In the genomic region with DNA sequence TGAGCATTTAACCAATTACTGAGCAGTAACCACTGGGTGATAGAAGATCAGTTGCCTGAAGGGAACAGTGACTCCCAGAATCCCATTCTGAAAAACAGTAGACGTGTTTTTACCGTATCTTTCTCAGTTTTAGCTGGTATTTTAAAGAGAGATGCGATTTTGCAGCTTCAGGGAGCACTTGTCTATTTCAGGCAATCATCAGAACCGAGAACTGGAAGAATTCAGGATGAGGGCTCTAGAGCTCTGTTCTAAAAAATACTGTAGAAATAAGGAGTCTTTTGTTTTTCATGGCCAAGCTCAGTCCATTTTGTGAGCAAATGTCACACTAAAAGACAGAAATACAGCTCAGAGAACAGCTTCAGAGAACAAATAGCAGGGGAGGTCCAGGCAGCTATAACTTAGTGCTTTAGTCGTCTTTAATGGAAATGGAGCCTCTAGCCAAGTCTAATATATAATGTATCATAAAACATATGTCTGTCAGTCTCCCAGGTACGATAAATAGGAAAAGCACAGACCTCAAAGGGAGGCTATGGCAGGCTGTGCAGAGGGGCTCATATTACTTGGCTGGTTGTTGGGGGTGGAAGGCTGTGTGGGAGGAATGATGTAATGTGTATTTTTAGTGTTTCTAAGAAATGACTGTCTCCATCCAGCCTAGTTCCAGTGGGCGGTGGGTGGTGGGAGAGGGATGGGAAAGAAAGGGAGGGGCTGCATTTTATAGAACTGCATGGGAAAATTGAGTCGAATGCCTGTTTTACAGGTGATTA, we compare ENCODE assay signal across 12 mouse cellular contexts. TPM values are rescaled to one million over a fixed set of nuclear protein-coding genes. Genes with fewer than 3 reads are reported as not detected.
DNase-seq lines count a peak whose midpoint lies in the region; ATAC-seq lines count a peak whose summit lies in the region.
"Had no signal": no experiment of that assay in that cellular context is flagged by ENCODE, and none has a peak within 500 bp of the region (broad histone marks: within the 10 kb centered on the region; RNA-seq: fewer than 3 reads in every experiment).

No protein-coding gene starts in this region.

- H3K4me1 ChIP-seq in embryonic facial prominence, embryonic 11.5 days (ENCODE audit: control insufficient read depth, insufficient read depth, low read length): no peaks in the 10 kb centered on the region
- no peaks in the 10 kb centered on the region for H3K4me1 ChIP-seq in neural tube, embryonic 15.5 days
- H3K4me1 ChIP-seq in forebrain, embryonic 14.5 days (ENCODE audit: control insufficient read depth, insufficient read depth, low read length): no peaks in the 10 kb centered on the region
- H3K4me1 ChIP-seq: forebrain, embryonic 10.5 days; lung, embryonic 15.5 days had no signal

- H3K9ac ChIP-seq in embryonic facial prominence, embryonic 11.5 days (replicated peaks; ENCODE audit: low read length): no peak overlapping the region
- H3K9ac ChIP-seq in neural tube, embryonic 15.5 days (replicated peaks): no peak overlapping the region
- H3K9ac ChIP-seq in forebrain, embryonic 14.5 days (ENCODE audit: low read length): no peak overlapping the region
- H3K9ac ChIP-seq: lung, embryonic 15.5 days had no signal

- 55% methylated on average over 8 of the region's 8 CpGs for WGBS in embryonic facial prominence, embryonic 11.5 days
- WGBS in neural tube, embryonic 15.5 days: 62% methylated on average over 8 of the region's 8 CpGs
- WGBS in forebrain, embryonic 14.5 days: 71% methylated on average over 8 of the region's 8 CpGs

- ATAC-seq in embryonic facial prominence, embryonic 11.5 days (replicated peaks; ENCODE audit: insufficient number of reproducible peaks, low FRiP score, low TSS enrichment, low read depth): no peak; the same call in 1 of the 2 replicates
- peak; percentile 76; the same call in 1 of the 2 replicates for ATAC-seq in neural tube, embryonic 15.5 days (ENCODE audit: low FRiP score)
- ATAC-seq in forebrain, embryonic 14.5 days: no peak
- ATAC-seq: Patski had no signal

- no peak overlapping the region for H3K4me3 ChIP-seq in embryonic facial prominence, embryonic 11.5 days (ENCODE audit: low read depth, low read length)
- no peak overlapping the region for H3K4me3 ChIP-seq in neural tube, embryonic 15.5 days (replicated peaks)
- H3K4me3 ChIP-seq in forebrain, embryonic 14.5 days (ENCODE audit: low read depth, low read length): no peak overlapping the region
- H3K4me3 ChIP-seq: forebrain, embryonic 10.5 days; lung, embryonic 15.5 days had no signal

- DNase-seq in left cerebral cortex, adult 9 months (ENCODE audit: low spot score in 2 of 2): peak; percentile 3 to 5
- DNase-seq in left cerebral cortex, postnatal 4 days: no peak
- peak; percentile 31 for DNase-seq in embryonic facial prominence, embryonic 11.5 days (ENCODE audit: low spot score)
- peak; percentile 2 for DNase-seq in gastrocnemius, postnatal 10 days
- no peak for DNase-seq in thymus, postnatal 10 days (ENCODE audit: low spot score in 2 of 2)
- no peak for DNase-seq in forebrain, embryonic 14.5 days (ENCODE audit: low spot score)
- DNase-seq: kidney, adult 11 months; thymus, postnatal 14 days had no signal

- no peaks in the 10 kb centered on the region for H3K36me3 ChIP-seq in embryonic facial prominence, embryonic 11.5 days (replicated peaks; ENCODE audit: control insufficient read depth, insufficient read depth, low read depth, low read length)
- no peaks in the 10 kb centered on the region for H3K36me3 ChIP-seq in neural tube, embryonic 15.5 days
- no peaks in the 10 kb centered on the region for H3K36me3 ChIP-seq in forebrain, embryonic 14.5 days (ENCODE audit: control insufficient read depth, insufficient read depth, low read length)
- H3K36me3 ChIP-seq: forebrain, embryonic 10.5 days; lung, embryonic 15.5 days had no signal

- H3K4me2 ChIP-seq in embryonic facial prominence, embryonic 11.5 days (ENCODE audit: low read depth, low read length): no peak overlapping the region
- no peak overlapping the region for H3K4me2 ChIP-seq in neural tube, embryonic 15.5 days
- no peak overlapping the region for H3K4me2 ChIP-seq in forebrain, embryonic 14.5 days (ENCODE audit: low read length)
- H3K4me2 ChIP-seq: lung, embryonic 15.5 days had no signal

- H3K27ac ChIP-seq in embryonic facial prominence, embryonic 11.5 days (replicated peaks; ENCODE audit: low read depth, low read length): no peak overlapping the region
- H3K27ac ChIP-seq in neural tube, embryonic 15.5 days (replicated peaks): no peak overlapping the region
- no peak overlapping the region for H3K27ac ChIP-seq in forebrain, embryonic 14.5 days (ENCODE audit: low read depth, low read length)
- H3K27ac ChIP-seq: forebrain, embryonic 10.5 days; lung, embryonic 15.5 days had no signal

- intact Hi-C loops in left cerebral cortex, postnatal 4 days (cut with DNase I): no loop called here

- H3K9me3 ChIP-seq in embryonic facial prominence, embryonic 11.5 days (replicated peaks; ENCODE audit: control insufficient read depth, low read length): no peaks in the 10 kb centered on the region
- H3K9me3 ChIP-seq in neural tube, embryonic 15.5 days (replicated peaks): no peaks in the 10 kb centered on the region
- H3K9me3 ChIP-seq in forebrain, embryonic 14.5 days (replicated peaks; ENCODE audit: control insufficient read depth, low read length): no peaks in the 10 kb centered on the region
- H3K9me3 ChIP-seq: forebrain, embryonic 10.5 days; lung, embryonic 15.5 days had no signal

- H3K27me3 ChIP-seq in embryonic facial prominence, embryonic 11.5 days (ENCODE audit: control insufficient read depth, insufficient read depth, low read length): no peaks in the 10 kb centered on the region
- no peaks in the 10 kb centered on the region for H3K27me3 ChIP-seq in neural tube, embryonic 15.5 days (replicated peaks)
- H3K27me3 ChIP-seq in forebrain, embryonic 14.5 days (replicated peaks; ENCODE audit: control insufficient read depth, insufficient read depth, low read length): no peaks in the 10 kb centered on the region
- H3K27me3 ChIP-seq: lung, embryonic 15.5 days had no signal

RNA-seq across cellular contexts. Expression of a gene that starts 4.7 kb away (rescaled TPM):
- not detected for total RNA-seq in left cerebral cortex, postnatal 4 days (2021)
- polyA plus RNA-seq in embryonic facial prominence, embryonic 11.5 days (2014; fragmentation: Nextera tagmentation; extraction: Ambion mirVana): not detected in 2 replicates
- total RNA-seq in gastrocnemius, postnatal 10 days (2021): not detected
- not detected in 2 replicates for polyA plus RNA-seq in neural tube, embryonic 15.5 days (2015; fragmentation: Nextera tagmentation; extraction: Ambion mirVana)
- not detected in 2 replicates for polyA plus RNA-seq in forebrain, embryonic 14.5 days (2014; fragmentation: Nextera tagmentation; extraction: Ambion mirVana)
- polyA plus RNA-seq: forebrain, embryonic 10.5 days; lung, embryonic 15.5 days; Patski had no signal

Comparison
In these comparisons a context has a peak if more than half of its experiments do, and no peak if none do; other contexts are left out.
1. DNase-seq: peak in left cerebral cortex, adult 9 months (2 of 2), embryonic facial prominence, embryonic 11.5 days (single experiment) and gastrocnemius, postnatal 10 days (single experiment); none in left cerebral cortex, postnatal 4 days (single experiment), thymus, postnatal 10 days (0 of 2) and forebrain, embryonic 14.5 days (single experiment).